Mouse (Mus musculus) olfactory bulb, adult 2 months (tissue): ENCODE results near the gene Amigo1.

Experiments used
- CTCF ChIP-seq: fragments of 200-500 bp; IDR thresholded peaks from 2 replicates; pipeline ENCODE4 v1.5.1; 2012; ENCODE audit warnings: low read depth, mild to moderate bottlenecking, low read length, moderate library complexity; ENCODE audit not compliant: insufficient read depth
- POLR2A ChIP-seq: fragments of 200-500 bp; IDR thresholded peaks from 2 replicates; pipeline ENCODE4 v1.6.1; 2012; ENCODE audit warnings: mild to moderate bottlenecking, low read depth, low read length, moderate library complexity; ENCODE audit not compliant: insufficient read depth

DNA sequence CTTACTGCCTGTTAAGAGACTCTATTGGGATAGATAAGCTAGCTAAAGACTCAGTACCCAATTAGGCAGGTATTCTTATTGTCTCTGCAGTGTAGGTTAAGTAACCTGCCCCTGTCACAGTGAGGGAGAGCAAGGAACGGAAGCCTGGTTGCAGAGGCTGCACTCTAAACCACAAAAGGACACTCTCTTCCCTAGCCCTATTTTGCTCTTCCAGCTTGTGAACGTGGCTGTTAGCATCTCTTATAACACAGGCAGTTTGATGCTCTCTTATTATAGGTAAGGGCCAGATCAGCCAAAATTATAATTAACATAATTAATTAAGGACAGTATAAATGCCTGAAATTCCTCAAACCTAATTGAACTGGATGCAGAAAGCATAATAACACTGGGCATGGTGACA is 5.6 kb upstream of the Amigo1 start:
- TF ChIP-seq CTCF (no peak), POLR2A (no peak)
